Mouse (Mus musculus) stomach, embryonic 14.5 days (tissue): ENCODE results near the gene Gm11232. TPM values are rescaled to one million over a fixed set of nuclear protein-coding genes. Genes with fewer than 3 reads are reported as not detected.

Experiments used
- ATAC-seq: fragments of 200-750 bp; cut with Nextera tagmentation; 2 replicates; pipeline ENCODE4 v1.8.0; 2017; ENCODE audit warnings: low read depth, moderate TSS enrichment; ENCODE audit not compliant: insufficient number of reproducible peaks, insufficient read depth, low FRiP score
- H3K27ac ChIP-seq: fragments of 300-500 bp; sonication (generic); 2 replicates; pipeline ENCODE4 v1.5.1; 2014; ENCODE audit warnings: mild to moderate bottlenecking, low read length, moderate library complexity, mixed read lengths
- H3K27me3 ChIP-seq: fragments of 300-500 bp; sonication (generic); 2 replicates; pipeline ENCODE4 v1.6.1; 2014; ENCODE audit warnings: low read length, control low read depth, mixed read lengths; ENCODE audit not compliant: control insufficient read depth, insufficient read depth
- H3K36me3 ChIP-seq: fragments of 300-500 bp; sonication (generic); 2 replicates; pipeline ENCODE4 v1.6.1; 2014; ENCODE audit warnings: mild to moderate bottlenecking, control low read depth, low read length, moderate library complexity, mixed read lengths; ENCODE audit not compliant: control insufficient read depth, insufficient read depth
- H3K4me1 ChIP-seq: fragments of 300-500 bp; sonication (generic); 2 replicates; pipeline ENCODE4 v1.6.1; 2014; ENCODE audit warnings: low read length, control low read depth, mixed read lengths; ENCODE audit not compliant: control insufficient read depth, insufficient read depth
- H3K4me2 ChIP-seq: fragments of 300-500 bp; sonication (generic); replicated peaks from 2 replicates; pipeline ENCODE4 v1.6.1; 2014; ENCODE audit warnings: low read depth, low read length, control low read depth
- H3K4me3 ChIP-seq: fragments of 300-500 bp; sonication (generic); 2 replicates; pipeline ENCODE4 v1.5.1; 2014; ENCODE audit warnings: low read depth, low read length, control low read depth
- H3K9ac ChIP-seq: fragments of 300-500 bp; sonication (generic); replicated peaks from 2 replicates; pipeline ENCODE4 v1.6.1; 2014; ENCODE audit warnings: low read depth, mild to moderate bottlenecking, control low read depth, low read length, moderate library complexity, mixed read lengths
- H3K9me3 ChIP-seq: fragments of 300-500 bp; sonication (generic); 2 replicates; pipeline ENCODE4 v1.6.1; 2016; ENCODE audit warnings: low read depth, low read length, control low read depth; ENCODE audit not compliant: control insufficient read depth
- WGBS: fragments of 180-500 bp; shearing (Covaris S2); extraction: QIAGEN DNeasy Blood & Tissue Kit; methylation state at CpG from one replicate; pipeline ENCODE4 v1.1.7; 2014; 5-methylcytosine and 5-hydroxymethylcytosine counted together
- polyA plus RNA-seq: library from polyadenylated mRNA; unstranded; fragments of >200 nt; fragmentation: Nextera tagmentation; extraction: Ambion mirVana; gene quantifications from 2 replicates; pipeline ENCODE4 v1.2.1, GENCODE M21; 2014

Gm11232 gene
- polyA plus RNA-seq, 1 experiment from 2014 or later = 0.77 TPM

DNA sequence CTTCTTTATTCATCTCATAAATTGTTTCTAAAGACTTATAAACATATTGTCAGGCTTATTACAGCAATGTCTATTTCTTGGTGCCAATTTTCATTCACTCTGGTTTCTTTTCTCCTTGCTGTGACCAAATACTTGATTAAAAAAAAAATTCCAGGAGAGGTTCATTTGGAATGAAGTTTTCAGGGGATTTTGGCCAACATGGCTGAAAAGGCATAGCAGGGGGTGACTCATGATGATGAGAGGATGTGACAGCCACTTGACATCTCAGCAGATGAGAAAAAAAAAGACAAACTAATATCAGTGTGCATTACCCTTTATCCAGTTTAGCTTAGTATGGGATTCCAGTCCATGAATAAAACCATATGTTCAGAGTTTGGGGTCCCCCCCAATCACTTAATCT lies 28.4 kb downstream of the Gm11232 start:
- no peak for ATAC-seq
- no peaks in the 10 kb centered on the region for H3K4me1 ChIP-seq
- H3K27ac ChIP-seq = no peak overlapping the region
- no peaks in the 10 kb centered on the region for H3K9me3 ChIP-seq
- no peak overlapping the region for H3K4me2 ChIP-seq
- no peaks in the 10 kb centered on the region for H3K36me3 ChIP-seq
- H3K27me3 ChIP-seq = no peaks in the 10 kb centered on the region
- H3K4me3 ChIP-seq = no peak overlapping the region
- no peak overlapping the region for H3K9ac ChIP-seq

GRCm38 (mm10) chr4:71727611-71728010 lies 30.2 kb downstream of the Gm11232 start:
- whole genome bisulfite sequencing = 34% methylated on average over 2 of the region's 2 CpGs
- no peak overlapping the region for H3K4me3 ChIP-seq
- no peaks in the 10 kb centered on the region for H3K4me1 ChIP-seq
- no peaks in the 10 kb centered on the region for H3K27me3 ChIP-seq
- H3K9me3 ChIP-seq = no peaks in the 10 kb centered on the region
- H3K36me3 ChIP-seq = no peaks in the 10 kb centered on the region
- no peak overlapping the region for H3K27ac ChIP-seq
- ATAC-seq = no peak
- no peak overlapping the region for H3K9ac ChIP-seq
- no peak overlapping the region for H3K4me2 ChIP-seq

- Histone ChIP-seq H3K27ac (no peak overlapping the region), H3K4me2 (no peak overlapping the region), H3K4me1 (no peaks in the 10 kb centered on the region), H3K27me3 (no peaks in the 10 kb centered on the region), H3K36me3 (no peaks in the 10 kb centered on the region), H3K9me3 (no peaks in the 10 kb centered on the region), H3K4me3 (no peak overlapping the region), H3K9ac (no peak overlapping the region)
- 67% methylated on average over 4 of the region's 4 CpGs for WGBS
- ATAC-seq = no peak
These were observed 30.7 kb downstream of the Gm11232 start for GRCm38 (mm10) chr4:71727056-71727455.

DNA sequence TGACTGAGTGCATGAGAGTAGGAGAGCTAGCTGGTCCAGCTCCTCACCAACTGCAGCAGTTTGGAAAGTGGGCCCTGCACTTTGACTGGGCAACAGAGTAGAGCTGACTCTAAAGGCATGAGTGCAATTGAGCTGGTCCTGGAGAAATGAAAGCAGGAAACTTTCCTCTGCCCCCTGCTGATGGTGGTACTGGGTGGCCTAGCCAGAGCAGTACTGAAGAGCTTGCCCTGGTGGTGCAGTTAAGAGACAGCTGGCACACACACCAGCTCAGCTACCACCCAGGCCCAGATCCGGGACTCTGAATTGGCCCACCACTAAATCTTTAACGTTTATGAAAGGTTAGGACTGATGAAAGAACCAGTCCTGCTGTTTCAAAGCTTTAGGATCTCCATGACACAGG lies 31.9 kb downstream of the Gm11232 start:
- Histone ChIP-seq H3K4me2 (no peak overlapping the region), H3K36me3 (no peaks in the 10 kb centered on the region), H3K4me3 (no peak overlapping the region), H3K9me3 (no peaks in the 10 kb centered on the region), H3K27me3 (no peaks in the 10 kb centered on the region), H3K4me1 (no peaks in the 10 kb centered on the region), H3K27ac (no peak overlapping the region), H3K9ac (no peak overlapping the region)
- WGBS = 63% methylated on average over 2 of the region's 2 CpGs
- no peak for ATAC-seq
